Mouse (Mus musculus): ENCODE measurements around the gene Nlrc3.

DNA sequence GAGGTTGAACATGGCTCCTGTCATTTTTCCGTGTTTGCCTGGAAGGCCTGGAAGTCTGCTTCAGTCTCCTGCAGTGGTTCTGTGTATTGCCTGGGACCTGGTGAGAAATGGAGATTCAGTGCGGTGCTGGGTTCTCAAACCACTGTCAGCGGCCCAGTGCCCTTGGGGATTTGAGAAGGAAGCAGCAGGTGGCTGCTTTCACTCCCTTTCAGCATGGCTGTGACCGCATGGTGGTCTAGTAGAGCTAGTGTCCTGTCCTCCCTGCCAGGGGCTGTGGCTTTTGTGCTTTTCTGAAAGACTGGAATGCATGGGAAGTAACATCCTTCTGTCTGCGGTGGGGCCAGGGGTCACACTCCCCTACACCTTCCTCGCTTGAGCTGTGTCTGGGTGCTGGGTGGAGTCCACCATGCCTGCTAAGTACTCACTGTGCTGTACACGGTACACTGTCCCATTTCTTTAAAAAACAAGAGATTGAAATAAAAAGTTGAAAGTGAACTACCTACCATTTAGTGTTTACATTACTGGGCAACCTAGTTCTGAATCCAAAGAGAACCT lies 6.8 kb upstream of the Nlrc3 start:
- TF ChIP-seq TAL1 (IDR thresholded peaks at IDR 0.05; ENCODE audit: low read length) (no peak), GATA1 (IDR thresholded peaks at IDR 0.05; ENCODE audit: low read length) (no peak)

Measured in erythroblast, embryonic 14.5 days (primary cell).